Mouse (Mus musculus) cerebellum, adult 11-12 months (tissue): Measurements from ENCODE around the gene Zfp189.
"Not testable (repeated sequence)": the region's sequence is repeated elsewhere in the genome, so short reads cannot be mapped to it uniquely, and the experiment has no call there.

Source experiments
- DNase-seq: peaks from one replicate; pipeline ENCODE4 v3.0.0; 2022

Gene Zfp189

GRCm38 (mm10) chr4:49520572-49521340 lies at the start of gene Zfp189, which contains the start of gene Mrpl50:
Gene Zfp189, plus strand, starts transcription at chr4:49521176.
Gene Mrpl50, minus strand, starts transcription at chr4:49521093.
- DNase-seq, result peak; percentile 96

GRCm38 (mm10) chr4:49473435-49474100 lies 47.4 kb upstream of the Zfp189 start, which contains the start of gene Acnat1:
Gene Acnat1, minus strand, starts transcription at chr4:49473912.
- DNase-seq, result no peak

GRCm38 (mm10) chr4:49474583-49474982 lies 46.4 kb upstream of the Zfp189 start:
- DNase-seq, result no peak

GRCm38 (mm10) chr4:49478118-49478877 lies 42.7 kb upstream of the Zfp189 start:
- DNase-seq, result no peak

- not testable (repeated sequence) for DNase-seq
Measured at GRCm38 (mm10) chr4:49479035-49479434, 41.9 kb upstream of the Zfp189 start.

- no peak for DNase-seq
Measured at GRCm38 (mm10) chr4:49480104-49480760, 40.7 kb upstream of the Zfp189 start.

GRCm38 (mm10) chr4:49480896-49481295 lies 40.1 kb upstream of the Zfp189 start:
- no peak for DNase-seq

GRCm38 (mm10) chr4:49485442-49485841 lies 35.5 kb upstream of the Zfp189 start:
- no peak for DNase-seq

- not testable (repeated sequence) for DNase-seq
Measured at GRCm38 (mm10) chr4:49485934-49486650, 34.9 kb upstream of the Zfp189 start.

GRCm38 (mm10) chr4:49503563-49503962 lies 17.4 kb upstream of the Zfp189 start:
- no peak for DNase-seq

GRCm38 (mm10) chr4:49506386-49506785 lies 14.6 kb upstream of the Zfp189 start, which contains the start of gene Baat:
Gene Baat, minus strand, starts transcription at chr4:49506557.
- DNase-seq, result no peak

GRCm38 (mm10) chr4:49509183-49509582 lies 11.8 kb upstream of the Zfp189 start:
- no peak for DNase-seq

GRCm38 (mm10) chr4:49510236-49510835 lies 10.6 kb upstream of the Zfp189 start:
- DNase-seq, result not testable (repeated sequence)

GRCm38 (mm10) chr4:49512636-49513035 lies 8.3 kb upstream of the Zfp189 start:
- DNase-seq, result no peak

GRCm38 (mm10) chr4:49514441-49514840 lies 6.5 kb upstream of the Zfp189 start:
- DNase-seq, result no peak

- DNase-seq, result no peak
Measured at GRCm38 (mm10) chr4:49519476-49519875, 1.5 kb upstream of the Zfp189 start.

GRCm38 (mm10) chr4:49521346-49521745 lies 370 bp downstream of the Zfp189 start:
- no peak for DNase-seq

GRCm38 (mm10) chr4:49522576-49522975 lies 1.6 kb downstream of the Zfp189 start:
- peak; percentile 47 for DNase-seq

- DNase-seq, result no peak
Measured at GRCm38 (mm10) chr4:49535036-49535435, 14.1 kb downstream of the Zfp189 start.

- no peak for DNase-seq
Measured at GRCm38 (mm10) chr4:49535675-49536294, 14.8 kb downstream of the Zfp189 start.

- DNase-seq, result no peak
Measured at GRCm38 (mm10) chr4:49536671-49537070, 15.7 kb downstream of the Zfp189 start.
